Mouse (Mus musculus): ENCODE results near the gene Elmo1. TPM values are rescaled to one million over a fixed set of nuclear protein-coding genes. Genes with fewer than 3 reads are reported as not detected.

Gene Elmo1
- polyA plus RNA-seq, 1 experiment, result 16.1 TPM

DNA sequence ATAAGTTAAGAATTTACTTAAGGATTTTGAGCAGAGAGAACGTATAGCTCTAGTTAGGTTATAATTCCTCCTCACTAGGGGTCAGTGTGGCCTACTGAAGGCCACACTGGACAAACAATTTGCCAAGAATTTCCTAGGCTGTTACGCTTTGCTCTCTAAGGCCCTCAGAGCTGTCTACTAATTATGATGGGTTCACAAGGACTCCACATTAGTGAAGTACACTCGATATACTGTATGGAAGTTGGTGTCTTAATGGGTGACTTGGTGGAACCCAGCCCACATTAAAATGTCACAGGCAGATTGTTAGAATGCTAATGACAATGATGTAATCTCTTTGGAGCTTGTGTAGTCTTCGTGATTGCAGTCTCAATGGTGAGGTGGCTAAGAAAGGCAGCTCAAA, 343.7 kb downstream of the Elmo1 start:
- Histone ChIP-seq H3K9me3 (replicated peaks; ENCODE audit: control insufficient read depth, insufficient read depth, low read length, poor library complexity, severe bottlenecking) (no peaks in the 10 kb centered on the region), H3K36me3 (ENCODE audit: control insufficient read depth, insufficient read depth, low read length, poor library complexity, severe bottlenecking) (no peaks in the 10 kb centered on the region), H3K4me1 (ENCODE audit: control insufficient read depth, insufficient read depth, low read length) (peaks cover 3% of the 10 kb centered on the region), H3K9ac (ENCODE audit: low read depth, poor library complexity, severe bottlenecking) (no peak overlapping the region), H3K4me3 (ENCODE audit: low read depth, low read length) (no peak overlapping the region), H3K27ac (ENCODE audit: insufficient read depth, low read length) (no peak overlapping the region), H3K27me3 (ENCODE audit: control insufficient read depth, insufficient read depth, low read length, poor library complexity, severe bottlenecking) (no peaks in the 10 kb centered on the region)
- TF ChIP-seq POLR2A (IDR thresholded peaks at IDR 0.05; ENCODE audit: insufficient read depth, low read length) (no peak), CTCF (IDR thresholded peaks at IDR 0.05; ENCODE audit: low read depth, low read length) (no peak), EP300 (IDR thresholded peaks at IDR 0.05; ENCODE audit: insufficient read depth, low read depth, low read length) (no peak)

DNA sequence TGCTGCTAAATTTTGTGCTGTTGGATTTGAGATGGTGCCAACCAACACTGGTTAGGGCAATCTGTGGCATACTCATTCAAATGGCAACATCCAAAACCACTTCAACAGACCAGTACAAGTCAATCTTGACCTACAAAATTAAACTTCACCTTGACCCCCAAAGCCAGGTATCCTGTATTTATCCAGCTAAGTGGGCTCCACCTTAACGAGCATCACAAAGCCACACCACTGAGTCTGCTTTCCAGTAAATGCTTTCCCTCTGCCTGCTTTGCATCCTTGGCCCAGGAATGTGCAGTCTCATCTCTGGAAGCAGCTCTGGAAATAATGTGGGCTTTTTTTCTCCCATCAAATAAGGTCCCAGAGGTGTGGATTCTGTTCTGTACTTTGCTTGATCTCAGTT, 349.1 kb downstream of the Elmo1 start:
- TF ChIP-seq EP300 (IDR thresholded peaks at IDR 0.05; ENCODE audit: insufficient read depth, low read depth, low read length), result 0 out of 2 replicates have a peak, but pooled peaks have one; percentile 55
- TF ChIP-seq CTCF (IDR thresholded peaks at IDR 0.05; ENCODE audit: low read depth, low read length), result no peak
- Histone ChIP-seq H3K4me1 (ENCODE audit: control insufficient read depth, insufficient read depth, low read length) (no peaks in the 10 kb centered on the region), H3K36me3 (ENCODE audit: control insufficient read depth, insufficient read depth, low read length, poor library complexity, severe bottlenecking) (no peaks in the 10 kb centered on the region), H3K9ac (ENCODE audit: low read depth, poor library complexity, severe bottlenecking) (no peak overlapping the region), H3K4me3 (ENCODE audit: low read depth, low read length) (no peak overlapping the region), H3K27ac (ENCODE audit: insufficient read depth, low read length) (peak overlapping the region; percentile 42; the same call in 1 of the 2 replicates), H3K9me3 (replicated peaks; ENCODE audit: control insufficient read depth, insufficient read depth, low read length, poor library complexity, severe bottlenecking) (no peaks in the 10 kb centered on the region), H3K27me3 (ENCODE audit: control insufficient read depth, insufficient read depth, low read length, poor library complexity, severe bottlenecking) (no peaks in the 10 kb centered on the region)

DNA sequence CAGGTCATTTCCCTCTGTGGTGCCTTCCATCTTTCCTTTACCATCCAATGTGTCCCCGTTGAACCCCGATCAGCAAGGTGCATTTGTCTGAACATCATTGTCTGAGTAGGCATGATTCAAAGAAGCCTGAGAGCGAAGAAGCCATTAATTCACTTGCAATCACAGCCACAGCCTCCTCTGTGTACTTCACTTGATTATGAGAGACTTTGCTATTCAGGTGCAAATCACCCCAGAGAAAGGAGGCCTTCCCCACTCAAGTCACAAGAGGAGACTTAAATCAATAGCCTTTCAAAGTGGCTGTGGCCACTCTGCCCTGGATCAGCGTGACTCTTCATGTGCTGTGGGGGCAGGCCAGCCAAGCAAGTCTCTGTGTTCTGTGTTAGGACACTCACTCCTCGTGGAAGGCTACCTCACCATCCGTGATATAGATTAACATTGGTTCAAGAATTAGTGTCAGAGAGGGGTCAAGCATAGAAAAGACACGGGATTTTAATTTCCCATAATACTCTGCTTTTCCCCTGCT, 360.5 kb downstream of the Elmo1 start:
- Histone ChIP-seq H3K9ac (ENCODE audit: low read depth, poor library complexity, severe bottlenecking) (no peak overlapping the region), H3K36me3 (ENCODE audit: control insufficient read depth, insufficient read depth, low read length, poor library complexity, severe bottlenecking) (no peaks in the 10 kb centered on the region), H3K4me3 (ENCODE audit: low read depth, low read length) (no peak overlapping the region), H3K27ac (ENCODE audit: insufficient read depth, low read length) (no peak overlapping the region), H3K9me3 (replicated peaks; ENCODE audit: control insufficient read depth, insufficient read depth, low read length, poor library complexity, severe bottlenecking) (no peaks in the 10 kb centered on the region), H3K27me3 (ENCODE audit: control insufficient read depth, insufficient read depth, low read length, poor library complexity, severe bottlenecking) (no peaks in the 10 kb centered on the region), H3K4me1 (ENCODE audit: control insufficient read depth, insufficient read depth, low read length) (peaks cover 3% of the 10 kb centered on the region)
- TF ChIP-seq EP300 (IDR thresholded peaks at IDR 0.05; ENCODE audit: insufficient read depth, low read depth, low read length) (no peak), CTCF (IDR thresholded peaks at IDR 0.05; ENCODE audit: low read depth, low read length) (no peak), POLR2A (IDR thresholded peaks at IDR 0.05; ENCODE audit: insufficient read depth, low read length) (no peak)

DNA sequence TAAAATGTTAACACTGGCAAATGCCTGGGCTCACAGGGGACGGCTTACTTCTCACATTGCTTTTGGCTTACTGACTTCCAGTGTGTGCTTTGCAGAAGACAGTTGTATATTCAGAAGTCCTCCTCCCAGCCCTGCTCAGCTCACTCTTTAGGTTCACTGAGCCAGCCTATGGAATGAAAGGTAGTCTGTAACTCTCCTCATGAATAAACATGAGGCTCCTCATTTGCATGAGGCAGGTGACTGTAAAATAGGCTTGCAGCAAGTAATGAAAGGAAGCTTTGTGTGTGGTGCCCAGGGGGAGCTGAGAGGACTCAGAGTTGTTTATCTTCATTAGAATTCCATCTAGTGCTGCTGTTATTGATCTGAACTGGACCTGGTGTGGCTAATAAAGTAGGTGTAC, 364.0 kb downstream of the Elmo1 start:
- H3K9me3 ChIP-seq (replicated peaks; ENCODE audit: control insufficient read depth, insufficient read depth, low read length, poor library complexity, severe bottlenecking), result no peaks in the 10 kb centered on the region

DNA sequence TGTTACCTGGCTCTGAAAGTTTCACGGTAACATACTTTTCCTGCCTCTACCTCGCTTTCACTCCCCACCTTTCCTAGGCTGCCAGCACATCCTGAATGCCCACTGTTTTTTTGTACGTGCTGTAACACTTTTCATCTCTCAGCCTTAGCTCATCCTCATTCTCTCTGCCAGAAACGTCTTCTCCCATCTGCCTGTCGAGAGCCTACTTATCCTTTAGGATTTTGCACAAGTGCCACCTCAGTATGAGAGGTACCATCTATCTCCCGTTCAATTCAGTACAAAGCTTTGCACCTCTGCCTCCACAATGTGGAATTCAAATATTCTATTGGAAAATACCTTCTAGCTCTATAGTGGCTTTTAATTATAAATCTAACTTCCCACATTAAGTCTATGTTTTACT, 369.7 kb downstream of the Elmo1 start:
- no peaks in the 10 kb centered on the region for H3K9me3 ChIP-seq (replicated peaks; ENCODE audit: control insufficient read depth, insufficient read depth, low read length, poor library complexity, severe bottlenecking)
- no peak for TF ChIP-seq CTCF (IDR thresholded peaks at IDR 0.05; ENCODE audit: low read depth, low read length)
- no peak for TF ChIP-seq EP300 (IDR thresholded peaks at IDR 0.05; ENCODE audit: insufficient read depth, low read depth, low read length)
- no peak for TF ChIP-seq POLR2A (IDR thresholded peaks at IDR 0.05; ENCODE audit: insufficient read depth, low read length)

More for the DNA sequence above, 364.0 kb downstream of the Elmo1 start:
- H3K4me3 ChIP-seq (ENCODE audit: low read depth, low read length), result no peak overlapping the region
- H3K27me3 ChIP-seq (ENCODE audit: control insufficient read depth, insufficient read depth, low read length, poor library complexity, severe bottlenecking), result no peaks in the 10 kb centered on the region
- no peak overlapping the region for H3K9ac ChIP-seq (ENCODE audit: low read depth, poor library complexity, severe bottlenecking)
- H3K4me1 ChIP-seq (ENCODE audit: control insufficient read depth, insufficient read depth, low read length), result peaks cover 3% of the 10 kb centered on the region
- no peaks in the 10 kb centered on the region for H3K36me3 ChIP-seq (ENCODE audit: control insufficient read depth, insufficient read depth, low read length, poor library complexity, severe bottlenecking)
- TF ChIP-seq POLR2A (IDR thresholded peaks at IDR 0.05; ENCODE audit: insufficient read depth, low read length) (no peak), CTCF (IDR thresholded peaks at IDR 0.05; ENCODE audit: low read depth, low read length) (no peak), EP300 (IDR thresholded peaks at IDR 0.05; ENCODE audit: insufficient read depth, low read depth, low read length) (no peak)
- H3K27ac ChIP-seq (ENCODE audit: insufficient read depth, low read length), result no peak overlapping the region

DNA sequence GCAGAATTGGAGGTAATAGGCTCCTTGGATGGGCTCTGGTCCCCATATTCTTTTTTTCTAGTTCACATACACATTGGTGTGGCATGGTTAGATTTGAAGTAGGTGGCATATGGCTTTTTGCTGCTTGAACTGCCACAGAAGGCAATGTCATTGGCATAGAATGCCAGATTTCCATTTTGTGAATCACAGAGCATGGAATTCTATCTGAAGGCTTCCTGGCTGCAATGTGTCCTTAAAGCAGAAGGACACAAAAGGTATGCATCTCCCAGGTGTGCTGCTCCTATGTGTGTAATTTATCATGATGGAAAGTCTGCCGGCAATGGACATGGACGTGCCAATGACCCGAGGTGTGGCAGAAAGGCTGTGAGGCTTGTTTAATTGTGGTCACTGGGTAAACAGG, 371.2 kb downstream of the Elmo1 start:
- H3K36me3 ChIP-seq (ENCODE audit: control insufficient read depth, insufficient read depth, low read length, poor library complexity, severe bottlenecking), result no peaks in the 10 kb centered on the region
- no peaks in the 10 kb centered on the region for H3K9me3 ChIP-seq (replicated peaks; ENCODE audit: control insufficient read depth, insufficient read depth, low read length, poor library complexity, severe bottlenecking)
- no peak overlapping the region for H3K9ac ChIP-seq (ENCODE audit: low read depth, poor library complexity, severe bottlenecking)
- no peak overlapping the region for H3K4me3 ChIP-seq (ENCODE audit: low read depth, low read length)
- H3K27me3 ChIP-seq (ENCODE audit: control insufficient read depth, insufficient read depth, low read length, poor library complexity, severe bottlenecking), result no peaks in the 10 kb centered on the region
- peaks cover 2% of the 10 kb centered on the region for H3K4me1 ChIP-seq (ENCODE audit: control insufficient read depth, insufficient read depth, low read length)
- TF ChIP-seq CTCF (IDR thresholded peaks at IDR 0.05; ENCODE audit: low read depth, low read length) (no peak), POLR2A (IDR thresholded peaks at IDR 0.05; ENCODE audit: insufficient read depth, low read length) (no peak), EP300 (IDR thresholded peaks at IDR 0.05; ENCODE audit: insufficient read depth, low read depth, low read length) (no peak)
- H3K27ac ChIP-seq (ENCODE audit: insufficient read depth, low read length), result no peak overlapping the region

More for the DNA sequence above, 369.7 kb downstream of the Elmo1 start:
- no peak overlapping the region for H3K4me3 ChIP-seq (ENCODE audit: low read depth, low read length)
- H3K27ac ChIP-seq (ENCODE audit: insufficient read depth, low read length), result no peak overlapping the region
- H3K36me3 ChIP-seq (ENCODE audit: control insufficient read depth, insufficient read depth, low read length, poor library complexity, severe bottlenecking), result no peaks in the 10 kb centered on the region
- H3K4me1 ChIP-seq (ENCODE audit: control insufficient read depth, insufficient read depth, low read length), result peaks cover 2% of the 10 kb centered on the region
- no peak overlapping the region for H3K9ac ChIP-seq (ENCODE audit: low read depth, poor library complexity, severe bottlenecking)
- H3K27me3 ChIP-seq (ENCODE audit: control insufficient read depth, insufficient read depth, low read length, poor library complexity, severe bottlenecking), result no peaks in the 10 kb centered on the region

Measured in ES-Bruce4 (cell line).